Mouse (Mus musculus) lung, adult 2 months (tissue): ENCODE results near the gene Snapc3.
"Not testable (repeated sequence)": the region's sequence is repeated elsewhere in the genome, so short reads cannot be mapped to it uniquely, and the experiment has no call there.

Source experiments
- CTCF ChIP-seq: fragments of 200-500 bp; IDR thresholded peaks from 2 replicates; pipeline ENCODE4 v1.5.1; 2011; ENCODE audit warnings: mild to moderate bottlenecking, low read length, control low read depth; ENCODE audit not compliant: insufficient read depth
- POLR2A ChIP-seq: fragments of 200-500 bp; IDR thresholded peaks from 2 replicates; pipeline ENCODE4 v1.6.1; 2011; ENCODE audit warnings: low read depth, mild to moderate bottlenecking, control low read depth, low read length, borderline replicate concordance; ENCODE audit errors: extremely low read depth

GRCm38 (mm10) chr4:83516144-83516543 lies 98.6 kb downstream of the Snapc3 start:
- TF ChIP-seq CTCF, POLR2A: not testable (repeated sequence)
